Mouse (Mus musculus): ENCODE results near the gene Hist1h4c.

Hist1h4c gene

GRCm38 (mm10) chr13:23698300-23698693, at the start of gene Hist1h4c:
TSS of gene Hist1h4c (minus strand) at chr13:23698454.
- peak; percentile 97 for ATAC-seq (ENCODE audit: low TSS enrichment)

GRCm38 (mm10) chr13:23747892-23748288, 49.6 kb upstream of the Hist1h4c start:
- ATAC-seq (ENCODE audit: low TSS enrichment) = no peak

- no peak for ATAC-seq (ENCODE audit: low TSS enrichment)
These were observed 49.0 kb upstream of the Hist1h4c start for GRCm38 (mm10) chr13:23747081-23747891.

GRCm38 (mm10) chr13:23746201-23747080, 48.2 kb upstream of the Hist1h4c start, which contains the start of gene Hist1h2bb:
TSS of gene Hist1h2bb (plus strand) at chr13:23746734.
- peak; percentile 97 for ATAC-seq (ENCODE audit: low TSS enrichment)

GRCm38 (mm10) chr13:23745381-23746161, 47.3 kb upstream of the Hist1h4c start, which contains the start of gene Hist1h3c:
TSS of gene Hist1h3c (minus strand) at chr13:23745602.
- peak; percentile 71 for ATAC-seq (ENCODE audit: low TSS enrichment)

- ATAC-seq (ENCODE audit: low TSS enrichment) = no peak
These were observed 46.4 kb upstream of the Hist1h4c start for GRCm38 (mm10) chr13:23744421-23745380.

- no peak for ATAC-seq (ENCODE audit: low TSS enrichment)
These were observed 45.7 kb upstream of the Hist1h4c start for GRCm38 (mm10) chr13:23743963-23744362.

GRCm38 (mm10) chr13:23743215-23743614, 45.0 kb upstream of the Hist1h4c start:
- no peak for ATAC-seq (ENCODE audit: low TSS enrichment)

- no peak for ATAC-seq (ENCODE audit: low TSS enrichment)
These were observed 43.8 kb upstream of the Hist1h4c start for GRCm38 (mm10) chr13:23742007-23742406.

- no peak for ATAC-seq (ENCODE audit: low TSS enrichment)
These were observed 42.7 kb upstream of the Hist1h4c start for GRCm38 (mm10) chr13:23740910-23741309.

GRCm38 (mm10) chr13:23740256-23740840, 42.1 kb upstream of the Hist1h4c start:
- ATAC-seq (ENCODE audit: low TSS enrichment) = no peak

GRCm38 (mm10) chr13:23739922-23740252, 41.6 kb upstream of the Hist1h4c start:
- peak; percentile 24 for ATAC-seq (ENCODE audit: low TSS enrichment)

- ATAC-seq (ENCODE audit: low TSS enrichment) = peak; percentile 92
These were observed 41.0 kb upstream of the Hist1h4c start for GRCm38 (mm10) chr13:23739069-23739921.

GRCm38 (mm10) chr13:23738677-23739068, 40.4 kb upstream of the Hist1h4c start, which contains the start of gene Hist1h1c:
TSS of gene Hist1h1c (plus strand) at chr13:23738808.
- peak; percentile 88 for ATAC-seq (ENCODE audit: low TSS enrichment)

GRCm38 (mm10) chr13:23738041-23738440, 39.8 kb upstream of the Hist1h4c start:
- no peak for ATAC-seq (ENCODE audit: low TSS enrichment)

GRCm38 (mm10) chr13:23737091-23737490, 38.8 kb upstream of the Hist1h4c start:
- ATAC-seq (ENCODE audit: low TSS enrichment) = no peak

- ATAC-seq (ENCODE audit: low TSS enrichment) = peak; percentile 77
These were observed 34.0 kb upstream of the Hist1h4c start for GRCm38 (mm10) chr13:23732156-23732804.

- no peak for ATAC-seq (ENCODE audit: low TSS enrichment)
These were observed 32.2 kb upstream of the Hist1h4c start for GRCm38 (mm10) chr13:23730479-23730878.

GRCm38 (mm10) chr13:23729706-23730105, 31.5 kb upstream of the Hist1h4c start:
- no peak for ATAC-seq (ENCODE audit: low TSS enrichment)

All from frontal cortex, adult (tissue).